Comparison of ENCODE assay signal across 16 mouse cellular contexts in genomic region chr1:88949911-88950310, GRCm38 (mm10).
"Had no signal": no experiment of that assay in that cellular context is flagged by ENCODE, and none has a peak within 500 bp of the region (broad histone marks: within the 10 kb centered on the region; RNA-seq: fewer than 3 reads in every experiment).

No protein-coding gene starts in this region.

- H3K9me3 ChIP-seq: lung, embryonic 15.5 days had no signal

- H3K4me3 ChIP-seq: limb, embryonic 15.5 days; liver, embryonic 13.5 days; lung, embryonic 15.5 days; megakaryocyte, embryonic 14.5 days; midbrain, embryonic 15.5 days; neural tube, embryonic 13.5 days had no signal

- H3K27me3 ChIP-seq: limb, embryonic 15.5 days; liver, embryonic 13.5 days; lung, embryonic 15.5 days; megakaryocyte, embryonic 14.5 days; midbrain, embryonic 15.5 days; neural tube, embryonic 13.5 days had no signal

- H3K9ac ChIP-seq: limb, embryonic 15.5 days; liver, embryonic 13.5 days; liver, postnatal 0 days; lung, embryonic 15.5 days; midbrain, embryonic 15.5 days; neural tube, embryonic 13.5 days had no signal

- H3K27ac ChIP-seq: limb, embryonic 15.5 days; liver, embryonic 13.5 days; lung, embryonic 15.5 days; macrophage; midbrain, embryonic 15.5 days; neural tube, embryonic 13.5 days had no signal

- H3K4me1 ChIP-seq: limb, embryonic 15.5 days; liver, embryonic 13.5 days; lung, embryonic 15.5 days; megakaryocyte, embryonic 14.5 days; midbrain, embryonic 15.5 days; neural tube, embryonic 13.5 days had no signal

- DNase-seq: kidney, postnatal 36 days; layer of hippocampus, adult 9-11 months; layer of hippocampus, postnatal 36 days; liver, embryonic 13.5 days; liver, postnatal 0 days; lung, postnatal 14 days; retina, postnatal 1 day; right cerebral cortex, postnatal 14 days; thymus, postnatal 36 days had no signal

- H3K4me2 ChIP-seq: limb, embryonic 15.5 days; liver, embryonic 13.5 days; lung, embryonic 15.5 days; midbrain, embryonic 11.5 days; midbrain, embryonic 15.5 days; neural tube, embryonic 13.5 days had no signal

- H3K36me3 ChIP-seq: limb, embryonic 15.5 days; liver, embryonic 13.5 days; lung, embryonic 15.5 days; midbrain, embryonic 15.5 days; neural tube, embryonic 13.5 days had no signal

- ATAC-seq: liver, postnatal 0 days; midbrain, embryonic 15.5 days had no signal
